Mouse (Mus musculus): ENCODE measurements around the gene Cyth3.
A peak's percentile ranks its signal among the peaks of the same experiment; 100 is the strongest.

The Cyth3 gene

DNA sequence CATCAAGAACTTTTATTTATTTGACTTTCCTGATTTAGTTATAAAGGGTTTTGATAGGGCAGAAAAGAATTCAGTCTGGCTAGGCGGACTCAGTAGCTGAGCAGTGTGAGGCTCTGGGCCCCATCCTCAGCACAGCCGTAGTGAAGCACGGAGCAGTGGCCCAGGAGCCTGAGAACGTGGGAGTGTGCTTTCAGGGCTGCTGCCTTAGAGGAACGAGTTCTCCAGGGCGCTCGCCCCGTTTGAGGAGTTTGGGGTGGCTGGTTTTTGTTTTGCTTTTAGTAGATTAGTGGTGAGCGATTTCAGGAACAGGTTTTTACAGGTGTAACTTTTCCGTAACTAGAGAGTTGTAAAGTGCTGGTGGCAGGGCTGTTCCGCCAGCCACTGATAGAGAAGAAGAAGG is 13.1 kb downstream of the Cyth3 start:
- no peak for DNase-seq (ENCODE audit: low spot score)

DNA sequence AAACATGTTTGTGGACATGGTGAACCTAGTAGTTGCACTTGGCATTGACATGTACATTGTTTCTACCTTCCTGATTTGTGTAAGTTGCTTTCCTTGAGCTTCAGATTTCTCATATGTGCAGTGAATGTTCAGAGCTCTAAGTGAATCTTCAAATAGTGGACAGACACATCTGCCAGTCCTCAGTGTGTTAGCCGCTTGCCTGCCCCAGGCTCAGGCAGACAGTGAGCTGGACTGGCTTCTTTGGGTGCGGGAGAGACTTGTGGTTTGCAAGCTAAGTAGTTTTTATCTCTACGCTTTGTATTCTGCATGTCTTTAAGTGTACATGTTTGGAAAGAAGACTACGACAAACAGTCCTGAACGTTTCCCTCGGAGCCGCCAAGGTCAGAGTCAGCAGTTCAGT is 13.9 kb downstream of the Cyth3 start:
- DNase-seq (ENCODE audit: low spot score): no peak

DNA sequence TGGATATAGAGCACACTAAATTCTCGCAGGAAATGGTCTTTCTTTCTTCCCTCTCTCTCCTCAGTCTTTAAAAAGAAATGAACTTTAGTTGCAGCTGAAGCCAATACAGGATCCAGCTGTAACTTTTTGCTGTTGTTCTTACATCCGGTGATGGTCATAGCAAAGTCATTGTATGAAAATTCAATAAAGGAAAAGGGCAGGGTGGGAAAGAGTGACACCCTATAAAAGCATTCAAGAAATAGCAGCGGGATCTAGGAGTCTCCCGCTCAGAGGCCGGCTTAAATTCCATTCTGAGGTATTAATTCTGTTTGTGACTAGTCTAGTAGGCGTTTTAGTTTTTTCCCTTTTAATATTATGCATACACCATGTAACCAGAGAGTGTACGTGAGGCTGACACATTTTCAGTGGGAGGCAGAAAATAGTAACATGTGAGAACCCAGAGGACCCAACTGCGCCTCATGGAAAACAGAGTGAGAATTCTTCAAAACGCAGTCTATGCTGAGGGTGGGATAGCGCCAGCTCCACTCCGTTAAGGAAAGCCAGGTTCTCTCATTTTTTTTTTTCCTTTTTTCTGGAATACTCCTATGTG is 15.7 kb downstream of the Cyth3 start:
- peak; percentile 44 for DNase-seq (ENCODE audit: low spot score)

DNA sequence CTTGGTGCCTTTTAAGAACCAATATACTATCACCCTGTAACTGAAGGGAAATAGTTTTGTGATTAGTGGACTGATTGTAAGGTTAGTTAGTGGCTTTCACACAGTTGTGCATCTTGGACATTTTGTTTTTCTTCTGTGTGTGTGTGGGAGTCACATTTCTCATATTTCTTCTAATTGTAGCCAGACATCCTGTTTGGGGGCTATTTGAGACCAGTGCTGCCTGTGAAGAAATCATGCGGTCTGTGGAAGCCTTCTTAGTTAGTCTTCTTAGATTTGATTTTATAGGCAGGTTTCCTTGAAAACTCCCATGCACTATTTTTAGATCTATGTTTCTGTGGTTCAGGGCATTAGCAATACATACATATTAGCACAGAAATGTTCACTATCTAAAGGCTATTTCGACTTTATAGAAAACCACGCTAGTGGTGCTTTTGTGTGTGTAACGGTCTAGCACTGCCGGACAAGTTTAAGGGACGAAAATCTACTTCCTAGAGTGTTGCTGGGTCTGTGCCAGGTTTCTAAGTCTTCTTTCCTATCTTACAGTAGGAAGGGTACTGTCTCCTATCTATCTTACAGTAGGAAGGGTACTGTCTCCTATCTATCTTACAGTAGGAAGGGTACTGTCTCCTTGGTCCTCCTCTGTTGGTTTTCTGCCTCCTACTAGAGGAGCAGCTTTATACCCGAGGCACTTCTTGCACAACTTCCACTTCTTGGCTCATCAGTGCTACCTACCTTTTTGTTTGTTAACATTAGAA is 16.4 kb downstream of the Cyth3 start:
- DNase-seq (ENCODE audit: low spot score): no peak

DNA sequence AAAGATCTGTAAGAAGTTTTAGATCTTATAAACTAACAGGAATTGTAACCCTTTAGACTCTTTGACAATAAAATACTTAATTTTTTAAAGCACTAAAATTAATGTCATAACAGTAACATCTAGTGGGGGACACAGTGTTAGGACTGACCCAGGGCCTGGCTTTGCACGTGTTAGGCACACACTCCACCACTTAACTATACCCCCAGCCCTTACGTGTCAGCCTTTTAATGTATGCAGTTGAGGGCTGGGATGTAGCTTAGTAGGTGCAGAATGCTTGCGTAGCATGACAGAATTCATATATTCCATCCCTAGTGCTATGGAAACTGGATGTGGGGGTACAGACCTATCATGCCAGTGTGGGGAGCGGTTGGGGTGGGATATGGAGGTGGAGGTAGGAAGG is 17.1 kb downstream of the Cyth3 start:
- DNase-seq (ENCODE audit: low spot score): no peak

DNA sequence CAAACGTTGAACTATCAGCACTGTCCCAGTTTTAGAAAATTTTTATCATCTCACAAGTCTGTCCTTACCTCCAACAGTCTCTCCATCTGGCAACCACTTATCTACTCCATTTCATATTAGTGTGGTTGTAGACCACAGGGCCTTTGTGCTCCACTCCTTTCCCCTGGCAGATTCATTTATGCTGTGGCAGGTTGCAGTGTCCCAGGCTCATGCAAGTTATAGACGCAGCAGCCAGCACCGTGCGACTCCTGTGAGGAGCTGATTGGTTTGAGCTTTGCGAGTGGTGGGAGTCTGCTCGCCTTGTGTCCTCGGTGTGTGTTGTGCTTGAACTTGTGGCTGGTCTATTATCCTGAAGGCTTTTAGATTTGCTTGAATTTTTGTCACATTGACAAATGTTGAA is 17.6 kb downstream of the Cyth3 start:
- DNase-seq (ENCODE audit: low spot score): no peak

DNA sequence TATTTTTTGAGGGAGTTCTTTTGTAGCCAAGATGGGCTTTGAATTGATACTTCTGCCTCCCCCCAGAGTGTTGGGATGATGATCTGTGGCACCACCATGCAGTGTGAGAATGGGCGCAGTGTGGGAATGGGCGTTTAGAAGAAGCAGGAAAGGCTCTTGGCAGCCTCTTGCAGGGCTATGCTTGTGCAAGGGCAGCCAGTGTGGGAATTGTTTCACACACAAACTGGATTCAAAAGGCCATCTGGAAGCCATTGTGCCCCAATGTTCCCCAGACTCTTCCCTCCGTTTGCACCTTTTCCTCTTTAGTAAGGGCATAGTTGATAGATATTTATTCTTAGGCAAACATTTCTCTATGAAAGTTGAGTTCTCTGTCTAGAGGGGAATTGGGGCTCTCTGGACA is 19.3 kb downstream of the Cyth3 start:
- no peak for DNase-seq (ENCODE audit: low spot score)

DNA sequence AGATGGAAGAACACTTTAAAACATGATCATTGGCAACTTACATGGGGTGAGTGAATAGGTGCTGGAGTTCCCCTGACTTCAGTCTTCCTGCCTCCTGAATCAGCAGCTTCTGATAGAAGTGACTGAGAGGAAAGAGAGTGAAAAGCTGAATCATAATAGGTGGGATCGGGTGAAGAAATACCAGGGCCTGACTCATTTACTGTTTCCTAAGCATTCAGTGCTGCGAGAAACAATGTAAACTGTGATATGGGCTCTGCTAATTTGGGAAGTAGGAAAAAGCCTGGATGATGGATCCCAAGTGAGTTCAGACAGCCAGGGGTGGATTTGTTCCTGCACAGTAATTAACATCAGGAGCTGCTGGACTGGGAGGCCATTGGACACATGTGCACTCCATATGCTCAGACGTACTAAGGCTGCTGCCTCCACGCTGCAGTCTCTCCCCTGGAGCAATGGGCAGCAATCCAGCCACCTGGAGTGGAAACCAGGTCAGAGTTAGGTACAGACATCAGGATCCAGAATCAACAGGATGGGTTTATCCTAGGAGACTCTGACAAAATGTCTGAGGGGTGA is 20.1 kb downstream of the Cyth3 start:
- no peak for DNase-seq (ENCODE audit: low spot score)

DNA sequence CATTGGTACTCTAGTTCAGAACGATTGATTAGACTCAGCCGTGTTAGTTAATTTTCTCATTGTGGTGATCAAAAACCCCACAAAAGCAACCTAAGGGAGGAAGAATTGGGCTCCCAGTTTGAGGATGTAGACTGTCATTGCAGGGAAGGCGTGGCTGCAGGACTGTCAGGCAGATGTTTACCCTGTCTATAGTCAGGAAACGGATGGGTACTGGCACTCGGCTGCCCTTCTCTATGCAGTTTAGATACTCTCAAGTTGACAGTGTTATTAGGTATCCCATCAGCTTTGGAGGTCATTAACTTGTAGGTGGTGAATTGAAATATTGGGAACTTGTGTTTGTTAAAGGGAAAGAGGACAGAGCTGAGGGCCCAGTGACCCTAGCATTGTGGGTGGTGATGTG is 23.7 kb downstream of the Cyth3 start:
- no peak for DNase-seq (ENCODE audit: low spot score)

DNA sequence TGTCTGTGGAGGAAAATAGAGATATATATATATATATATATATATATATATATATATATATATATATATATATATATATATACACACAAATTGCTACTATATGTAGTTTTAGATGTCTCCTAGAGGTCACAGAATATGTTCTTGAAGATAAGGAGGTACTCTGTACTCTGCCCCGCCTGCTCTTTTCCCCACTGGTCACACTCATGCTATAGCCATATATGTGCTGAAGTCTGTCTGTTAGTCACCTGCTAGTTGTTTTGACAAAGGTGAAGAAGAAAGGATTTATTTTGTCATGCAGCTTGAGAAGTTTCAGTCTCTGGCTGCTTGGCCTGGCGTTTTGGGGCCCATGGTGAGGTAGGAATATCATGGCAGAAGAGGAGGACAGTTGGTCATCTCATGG is 25.2 kb downstream of the Cyth3 start:
- DNase-seq (ENCODE audit: low spot score): no peak

DNA sequence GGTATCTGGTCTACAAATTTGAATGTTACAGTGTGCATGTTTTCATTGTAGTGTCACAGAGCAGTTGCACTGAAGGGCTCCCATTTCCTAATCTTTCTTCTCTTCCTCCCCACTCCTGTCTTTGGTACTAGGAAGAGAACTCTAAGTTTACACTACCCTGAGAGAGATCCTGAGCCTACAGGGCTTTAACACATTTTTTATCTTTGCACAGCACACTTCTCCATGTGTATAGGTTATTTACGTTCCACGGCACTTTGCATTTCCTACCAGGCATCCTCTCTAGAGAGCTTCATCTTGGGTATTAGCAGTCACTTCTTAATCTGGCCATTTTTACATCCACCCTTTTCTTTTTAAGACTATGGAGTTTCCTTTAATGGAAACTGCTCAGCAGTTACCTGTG is 25.8 kb downstream of the Cyth3 start:
- no peak for DNase-seq (ENCODE audit: low spot score)

DNA sequence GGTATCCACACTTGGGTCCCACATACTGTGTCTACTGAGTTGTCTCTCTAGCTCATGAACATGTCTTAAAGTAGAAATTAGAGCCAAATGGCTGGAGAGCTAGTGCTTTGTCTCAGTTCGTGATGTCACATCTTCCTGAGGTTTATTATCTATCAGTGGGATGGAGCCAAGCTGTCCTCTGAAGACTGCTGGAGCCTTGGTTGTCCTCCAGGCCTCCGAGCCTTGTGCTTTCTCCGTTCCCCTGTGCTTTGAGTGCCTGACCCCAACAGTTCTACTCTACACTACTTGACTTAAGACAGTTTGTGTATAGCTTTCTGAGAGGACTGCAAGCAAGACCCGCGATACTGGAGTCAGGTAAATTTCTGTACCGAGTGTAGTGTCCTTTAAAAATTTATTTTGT is 26.9 kb downstream of the Cyth3 start:
- DNase-seq (ENCODE audit: low spot score): no peak

DNA sequence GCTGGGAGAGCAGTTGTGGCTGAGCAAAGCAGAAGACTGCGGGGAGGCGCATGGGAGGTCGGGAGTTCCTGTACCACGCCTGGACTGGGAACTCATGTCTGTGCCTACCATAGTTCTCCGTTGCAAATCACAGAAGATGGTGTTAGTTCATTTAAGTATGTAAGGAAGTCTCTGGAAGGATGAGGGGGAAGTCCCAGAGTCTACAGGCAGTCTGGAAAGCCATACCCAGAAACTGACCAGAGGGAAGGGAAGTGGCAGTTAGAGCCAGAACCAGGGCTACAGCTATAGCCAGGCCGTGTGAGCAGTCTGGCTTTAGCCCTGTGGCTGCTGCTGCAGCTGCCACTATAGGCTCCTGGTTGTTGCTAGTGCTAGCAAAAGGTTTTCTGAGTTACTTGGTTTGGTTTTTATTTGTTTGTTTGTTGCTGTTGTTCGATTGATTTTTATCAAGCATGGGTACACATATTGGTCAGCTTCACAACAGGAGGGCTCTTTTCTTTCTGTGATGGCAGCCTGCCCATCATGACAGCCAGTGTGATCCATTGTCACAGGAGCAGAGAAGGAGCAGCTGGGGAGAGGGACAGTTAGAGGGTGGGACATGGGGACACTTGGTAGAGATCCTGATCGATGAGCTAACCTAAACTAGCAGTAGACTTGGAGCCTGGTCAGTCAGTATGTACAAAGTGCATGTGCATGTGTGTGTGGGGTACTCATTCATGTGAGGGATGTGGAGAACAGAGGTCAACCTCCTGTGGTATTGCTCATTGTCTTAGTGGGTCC is 29.8 kb downstream of the Cyth3 start:
- no peak for DNase-seq (ENCODE audit: low spot score)

DNA sequence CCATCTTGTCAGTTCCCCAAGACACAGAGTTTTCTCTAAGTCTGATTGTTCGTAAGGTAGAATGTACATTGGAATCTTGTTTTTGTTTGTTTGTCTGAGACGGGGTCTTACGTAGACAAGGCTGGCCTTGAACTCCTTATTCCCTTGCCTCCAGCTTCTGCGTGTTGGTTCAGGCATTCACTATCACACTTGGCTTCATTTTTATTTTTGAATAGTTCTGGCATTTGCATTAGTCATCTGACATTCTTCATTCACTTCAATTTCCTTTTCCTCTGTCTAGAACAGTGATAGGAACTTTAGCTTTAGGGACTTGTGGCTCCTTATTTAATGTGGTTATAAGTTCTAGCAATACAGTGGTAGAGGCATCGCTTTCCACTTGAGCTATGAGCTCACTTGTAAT is 31.2 kb downstream of the Cyth3 start:
- no peak for DNase-seq (ENCODE audit: low spot score)

DNA sequence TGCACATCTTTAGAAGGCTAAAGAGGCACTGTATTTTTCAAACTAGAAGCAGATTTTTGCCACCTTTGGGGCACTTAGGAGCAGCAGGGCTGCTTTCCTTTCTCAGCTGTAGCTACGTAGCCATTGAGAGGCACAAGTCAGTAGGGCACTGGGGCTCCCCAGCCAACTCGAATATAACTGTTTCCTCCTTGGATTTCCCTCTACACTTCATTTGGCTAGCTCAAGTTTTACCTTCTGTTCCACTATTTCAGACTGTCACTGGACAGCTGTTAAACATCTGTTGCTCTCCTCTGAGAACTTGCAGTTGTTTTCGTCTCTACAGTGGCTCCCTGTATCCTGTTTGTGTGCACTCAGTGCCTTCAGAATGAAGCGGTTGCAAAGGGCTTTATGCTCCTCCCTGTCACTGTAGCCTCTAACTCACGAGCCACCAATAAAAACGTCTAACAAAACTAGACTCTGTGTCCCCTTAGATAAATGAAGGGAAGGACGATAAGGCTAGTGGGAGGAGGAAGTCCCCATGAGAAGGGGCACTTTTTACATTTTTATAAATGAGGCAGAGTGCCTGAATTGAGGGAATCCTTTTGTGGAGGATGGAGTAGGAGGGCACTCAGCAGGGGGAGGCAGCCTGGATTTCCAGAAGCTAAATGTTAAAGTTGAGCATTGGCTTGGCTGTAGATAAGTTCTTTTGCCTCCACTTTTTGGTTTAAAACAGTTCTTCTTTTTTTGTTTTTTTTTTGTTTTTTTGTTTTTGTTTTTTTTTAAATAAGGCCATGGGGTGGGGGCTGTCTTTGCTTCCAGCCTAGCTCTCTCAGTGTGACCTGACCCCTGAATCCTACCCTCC is 32.6 kb downstream of the Cyth3 start:
- no peak for DNase-seq (ENCODE audit: low spot score)

DNA sequence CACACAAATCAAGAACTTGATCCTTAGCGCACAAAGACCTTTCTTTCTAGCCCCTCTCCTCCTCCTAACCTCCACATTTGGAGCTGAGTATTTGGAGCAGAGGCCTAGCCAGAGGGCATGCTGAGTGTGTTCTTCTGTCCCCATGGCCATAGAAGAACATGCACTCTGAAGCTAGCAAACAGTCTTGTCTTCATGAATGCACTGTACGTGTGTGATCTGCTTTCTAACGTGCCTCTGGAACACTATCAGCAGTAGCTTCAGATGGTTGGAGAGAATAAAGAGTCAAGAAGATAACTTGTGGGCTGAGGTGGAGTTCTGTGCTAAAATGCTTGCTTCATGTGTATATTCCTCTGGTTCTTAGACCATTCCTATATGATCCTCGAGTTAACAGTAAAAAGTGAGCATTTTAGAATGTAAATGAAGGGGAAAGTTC is 33.3 kb downstream of the Cyth3 start:
- DNase-seq (ENCODE audit: low spot score): no peak

DNA sequence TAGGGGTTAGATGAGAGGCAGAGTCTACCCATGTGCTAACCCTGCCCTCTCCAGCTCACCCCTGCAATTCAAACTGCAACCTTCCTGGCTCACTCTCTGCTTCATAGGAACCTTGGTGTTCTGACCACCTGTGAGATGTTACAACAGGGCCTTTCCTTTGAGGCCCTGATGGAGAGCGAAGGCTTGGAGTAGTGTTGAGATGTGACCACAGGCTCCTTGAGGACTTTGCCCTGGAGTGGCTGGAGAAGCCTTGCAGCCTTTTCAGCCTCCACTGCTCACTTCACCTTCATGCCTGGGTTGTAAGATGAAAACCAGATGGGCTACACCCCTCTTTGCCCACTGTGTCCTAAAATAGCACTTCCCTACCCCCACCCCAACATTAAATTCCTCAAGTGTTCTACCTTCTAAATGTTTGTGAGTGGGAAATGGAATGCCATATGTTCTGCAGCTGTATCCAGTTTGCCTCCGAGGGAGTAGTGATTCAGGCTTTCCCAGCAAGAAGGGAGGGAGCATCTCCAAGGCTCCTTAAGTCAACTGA is 34.5 kb downstream of the Cyth3 start:
- DNase-seq (ENCODE audit: low spot score): no peak

DNA sequence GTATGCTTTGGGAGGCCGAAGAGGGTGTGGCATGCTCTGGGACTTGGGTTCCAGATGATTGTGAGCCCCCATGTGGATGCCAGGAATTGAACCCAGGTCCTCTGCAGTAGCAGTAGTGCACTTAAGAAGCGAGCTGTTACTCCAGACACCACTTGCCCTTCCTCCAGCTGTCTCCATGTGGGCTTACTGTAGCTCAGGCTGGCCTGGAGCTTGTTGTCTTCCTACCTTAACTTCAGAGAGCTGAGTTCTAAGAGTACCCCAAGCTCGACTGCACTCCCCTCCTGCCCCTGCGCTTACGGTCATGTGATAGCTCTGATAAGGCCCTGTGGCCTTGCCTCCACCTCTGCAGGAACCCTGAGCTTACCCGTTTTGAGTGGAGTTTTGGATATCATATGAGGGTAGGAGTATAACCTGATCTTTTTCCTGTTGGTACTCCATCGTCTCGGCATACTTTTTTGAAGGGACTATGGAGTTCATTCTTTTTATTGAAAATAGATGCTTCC is 36.8 kb downstream of the Cyth3 start:
- DNase-seq (ENCODE audit: low spot score): no peak

DNA sequence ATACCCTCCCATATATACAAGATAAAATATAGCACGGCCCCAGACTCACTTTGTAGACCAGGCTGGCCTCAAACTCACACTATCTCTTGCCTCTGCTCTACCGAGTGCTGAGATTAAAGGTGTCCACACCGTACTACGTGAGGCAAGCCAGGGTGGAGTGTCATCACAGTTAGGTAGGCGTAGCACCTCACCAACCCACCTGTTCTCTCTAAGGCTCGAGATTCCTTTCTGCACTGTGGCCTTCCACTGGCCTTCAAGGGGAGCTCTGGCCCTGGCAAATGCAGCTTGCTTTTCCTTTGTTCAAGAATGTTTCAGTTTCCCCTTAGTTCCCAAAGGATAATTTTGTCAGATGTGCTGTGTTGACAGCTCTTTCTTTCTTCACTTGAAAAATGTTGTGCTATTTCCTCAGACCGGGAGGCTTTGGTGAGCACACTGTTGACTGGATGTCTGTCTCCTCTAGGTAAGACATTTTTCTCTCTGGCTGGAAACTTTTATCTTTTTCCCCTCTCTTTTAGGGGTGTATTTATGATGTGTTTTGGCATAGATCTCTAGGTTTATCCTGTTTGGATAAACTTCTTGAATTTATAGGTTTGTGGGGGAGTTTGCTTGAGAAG is 40.9 kb downstream of the Cyth3 start:
- no peak for DNase-seq (ENCODE audit: low spot score)

DNA sequence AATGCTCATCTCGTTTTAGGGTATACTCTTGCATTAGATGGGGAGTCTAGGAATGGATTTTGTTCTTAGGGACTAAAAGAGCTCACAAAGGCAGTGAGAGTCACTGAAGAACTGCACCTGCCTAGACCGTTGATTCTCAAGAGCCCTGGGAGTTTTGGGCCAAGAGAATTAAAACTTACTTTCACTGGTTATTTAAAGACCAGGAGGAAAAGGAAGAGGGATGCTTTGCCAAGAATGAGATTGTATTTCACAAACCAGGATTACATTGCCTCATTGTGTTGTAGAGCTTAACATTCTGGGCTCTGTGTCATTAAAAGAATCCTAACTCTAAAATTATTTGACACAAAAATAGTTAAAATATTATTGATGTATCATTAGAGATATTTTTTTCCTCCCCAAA is 43.3 kb downstream of the Cyth3 start:
- no peak for DNase-seq (ENCODE audit: low spot score)

DNA sequence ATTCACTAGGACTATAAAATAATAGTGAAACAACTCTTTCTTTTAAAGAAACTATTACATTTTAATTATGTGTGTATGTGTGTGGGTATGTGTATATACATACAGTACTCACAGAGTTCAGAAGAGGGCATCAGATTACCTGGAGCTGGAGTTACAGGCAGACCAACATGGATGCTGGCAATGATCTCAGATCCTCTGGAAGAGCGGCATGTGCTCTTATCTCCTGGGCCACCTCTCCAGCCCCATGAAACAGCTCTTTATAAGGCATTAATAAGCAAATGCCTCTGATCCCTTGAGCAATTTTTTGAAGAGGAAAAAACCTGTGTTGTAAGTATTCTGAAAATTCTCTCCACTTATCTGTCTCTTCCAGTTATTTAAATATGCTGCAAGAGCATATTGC is 43.8 kb downstream of the Cyth3 start:
- DNase-seq (ENCODE audit: low spot score): no peak

All from layer of hippocampus, adult 11-12 months (tissue).